Mouse (Mus musculus) embryonic facial prominence, embryonic 11.5 days (tissue): ENCODE results near the gene Coil. TPM values are rescaled to one million over a fixed set of nuclear protein-coding genes. Genes with fewer than 3 reads are reported as not detected.
A peak's percentile ranks its signal among the peaks of the same experiment; 100 is the strongest.

Experiments
- ATAC-seq: fragments of 200-750 bp; cut with Nextera tagmentation; replicated peaks from 2 replicates; pipeline ENCODE4 v1.8.0; 2017; ENCODE audit warnings: low read depth; ENCODE audit not compliant: insufficient number of reproducible peaks, low FRiP score, low TSS enrichment
- DNase-seq: peaks from one replicate; pipeline ENCODE4 v3.0.0-alpha.2; 2015; ENCODE audit warnings: low spot score
- H3K27ac ChIP-seq: fragments of 300-500 bp; sonication (generic); replicated peaks from 2 replicates; pipeline ENCODE4 v1.5.1; 2014; ENCODE audit warnings: mild to moderate bottlenecking, low read depth, low read length, control low read depth
- H3K27me3 ChIP-seq: fragments of 300-500 bp; sonication (generic); 2 replicates; pipeline ENCODE4 v1.6.1; 2014; ENCODE audit warnings: mild to moderate bottlenecking, low read length, moderate library complexity, mixed read lengths; ENCODE audit not compliant: control insufficient read depth, insufficient read depth
- H3K36me3 ChIP-seq: fragments of 300-500 bp; sonication (generic); replicated peaks from 2 replicates; pipeline ENCODE4 v1.6.1; 2014; ENCODE audit warnings: low read depth, mild to moderate bottlenecking, low read length, moderate library complexity, mixed read lengths; ENCODE audit not compliant: control insufficient read depth, insufficient read depth
- H3K4me1 ChIP-seq: fragments of 300-500 bp; sonication (generic); 2 replicates; pipeline ENCODE4 v1.6.1; 2014; ENCODE audit warnings: low read length, mixed read lengths; ENCODE audit not compliant: control insufficient read depth, insufficient read depth
- H3K4me2 ChIP-seq: fragments of 300-500 bp; sonication (generic); 2 replicates; pipeline ENCODE4 v1.6.1; 2014; ENCODE audit warnings: low read depth, mild to moderate bottlenecking, control low read depth, low read length, moderate library complexity
- H3K4me3 ChIP-seq: fragments of 300-500 bp; sonication (generic); 2 replicates; pipeline ENCODE4 v1.5.1; 2014; ENCODE audit warnings: low read depth, low read length, control low read depth
- H3K9ac ChIP-seq: fragments of 300-500 bp; sonication (generic); replicated peaks from 2 replicates; pipeline ENCODE4 v1.6.1; 2014; ENCODE audit warnings: mild to moderate bottlenecking, control low read depth, low read length
- H3K9me3 ChIP-seq: fragments of 300-500 bp; sonication (generic); replicated peaks from 2 replicates; pipeline ENCODE4 v1.6.1; 2016; ENCODE audit warnings: mild to moderate bottlenecking, low read length, inconsistent platforms, mixed read lengths; ENCODE audit not compliant: control insufficient read depth
- WGBS: fragments of 180-500 bp; shearing (Covaris S2); extraction: QIAGEN DNeasy Blood & Tissue Kit; methylation state at CpG from one replicate; pipeline ENCODE4 v1.1.7; 2014; 5-methylcytosine and 5-hydroxymethylcytosine counted together
- polyA plus RNA-seq: library from polyadenylated mRNA; unstranded; fragments of >200 nt; fragmentation: Nextera tagmentation; extraction: Ambion mirVana; gene quantifications from 2 replicates; pipeline ENCODE4 v1.2.1, GENCODE M21; 2014

The Coil gene
- polyA plus RNA-seq, 1 experiment from 2014 or later = 22.2 TPM

DNA sequence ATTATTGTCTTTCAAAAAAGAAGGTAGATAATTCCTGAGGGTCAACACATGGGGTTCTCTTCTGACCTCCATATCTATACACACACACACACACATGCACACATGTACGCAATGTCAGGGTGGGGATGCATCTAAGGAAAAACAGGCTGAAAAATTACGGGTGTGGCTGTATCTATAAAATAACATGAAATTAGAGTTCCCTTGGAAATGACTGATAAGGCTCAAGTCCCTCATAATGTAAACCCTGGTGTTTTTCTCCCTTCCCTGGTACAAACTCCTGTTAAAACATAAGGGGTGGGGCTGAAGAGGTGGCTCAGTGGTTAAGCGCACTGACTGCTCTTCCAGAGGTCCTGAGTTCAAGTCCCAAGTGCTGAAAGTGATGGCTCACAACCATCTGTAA lies 16.5 kb upstream of the Coil start:
- no peaks in the 10 kb centered on the region for H3K36me3 ChIP-seq
- H3K4me2 ChIP-seq = no peak overlapping the region
- H3K9ac ChIP-seq = no peak overlapping the region
- H3K27me3 ChIP-seq = no peaks in the 10 kb centered on the region
- no peak overlapping the region for H3K4me3 ChIP-seq
- WGBS = 90% methylated on average over 3 of the region's 3 CpGs
- no peaks in the 10 kb centered on the region for H3K4me1 ChIP-seq
- no peaks in the 10 kb centered on the region for H3K9me3 ChIP-seq
- ATAC-seq (no peak), DNase-seq (no peak)
- no peak overlapping the region for H3K27ac ChIP-seq

DNA sequence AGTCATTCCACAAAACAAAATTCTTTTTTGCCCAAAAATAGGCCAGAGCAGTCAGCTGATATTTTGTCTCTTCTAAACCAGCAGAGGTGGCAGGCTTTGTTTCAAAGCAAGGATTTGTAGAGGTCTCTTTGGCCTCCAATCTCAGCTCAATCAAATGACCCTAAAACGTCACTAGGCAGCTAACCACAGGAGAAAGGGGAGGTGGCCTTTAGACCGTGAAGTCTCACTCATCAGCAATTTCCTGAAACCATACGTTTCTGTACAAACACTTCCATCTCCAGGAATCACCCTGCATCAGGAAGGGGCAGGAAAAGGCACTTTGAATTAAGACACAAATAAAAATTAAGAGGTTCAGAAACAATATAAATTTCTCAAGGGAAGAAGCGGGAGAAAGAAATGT lies 15.2 kb upstream of the Coil start:
- 0 out of 2 replicates have a peak, but pooled peaks have one; percentile 20 for ATAC-seq
- H3K27ac ChIP-seq = 0 out of 2 replicates have a peak overlapping the region, but pooled peaks have one; percentile 22
- H3K4me3 ChIP-seq = peak overlapping the region; percentile 43
- DNase-seq = peak; percentile 71
- no peaks in the 10 kb centered on the region for H3K9me3 ChIP-seq
- peak overlapping the region; percentile 32 for H3K4me2 ChIP-seq
- no peaks in the 10 kb centered on the region for H3K36me3 ChIP-seq
- no peaks in the 10 kb centered on the region for H3K4me1 ChIP-seq
- WGBS = 2% methylated on average over 4 of the region's 4 CpGs
- H3K27me3 ChIP-seq = no peaks in the 10 kb centered on the region
- H3K9ac ChIP-seq = peak overlapping the region; percentile 58

DNA sequence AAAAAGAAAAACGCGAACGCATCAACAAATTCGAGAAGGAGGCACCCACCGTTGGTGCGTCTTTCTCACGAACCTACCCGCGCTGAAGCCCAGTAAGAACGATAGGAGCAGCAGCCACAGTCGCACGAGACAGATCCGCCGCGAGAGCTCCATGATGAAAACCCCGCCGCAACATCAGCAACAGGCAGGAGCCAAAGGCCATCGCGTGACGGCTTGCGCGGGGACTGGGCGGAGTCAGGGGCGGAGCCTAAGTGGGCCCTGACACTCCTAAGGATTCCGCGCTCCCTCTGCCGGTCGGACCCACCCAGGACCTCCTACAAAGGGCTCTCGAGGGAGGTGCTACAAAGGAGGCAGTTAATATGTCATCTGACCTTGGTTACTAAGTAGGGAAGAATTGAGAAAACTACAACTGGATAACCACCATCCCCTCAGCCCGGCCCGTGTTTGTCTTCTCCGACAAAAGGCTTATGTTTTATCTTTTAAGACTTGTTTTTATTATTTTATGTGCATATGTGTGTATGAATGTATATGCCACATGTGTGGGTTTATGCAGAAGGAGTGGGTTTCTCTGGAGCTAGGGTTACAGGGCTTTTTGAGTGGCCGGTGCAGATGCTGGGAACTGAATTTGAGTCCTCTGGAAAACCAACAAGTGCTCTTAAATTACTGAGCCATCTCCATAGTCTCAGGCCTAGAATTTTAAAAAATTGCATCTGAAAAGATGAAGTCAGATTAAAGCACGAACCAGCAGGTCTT lies 14.7 kb upstream of the Coil start, which contains the start of gene Scpep1:
Gene Scpep1 (minus strand): TSS at position 249 of the 753 bp plus-strand sequence.
- DNase-seq = peak; percentile 98

DNA sequence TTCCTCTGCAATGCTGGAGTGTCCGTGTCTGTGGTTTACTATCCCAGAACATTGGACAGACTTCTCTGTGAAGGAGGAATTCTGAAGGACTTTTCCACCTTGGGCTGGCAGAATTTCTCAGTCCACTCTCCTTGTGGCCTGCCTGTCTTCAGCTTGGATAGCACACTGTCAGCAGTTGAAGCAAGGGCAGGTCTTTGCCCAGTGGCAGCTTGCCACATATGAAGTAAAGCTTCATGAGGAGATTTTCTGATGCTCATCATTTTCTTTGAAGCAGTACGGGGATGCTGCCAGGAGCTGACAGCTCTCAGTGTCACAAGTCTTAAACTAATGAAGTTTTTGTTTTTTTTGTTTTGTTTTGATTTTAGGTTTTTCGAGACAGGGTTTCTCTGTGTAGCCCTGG lies 11.2 kb upstream of the Coil start:
- H3K4me2 ChIP-seq = no peak overlapping the region
- H3K9ac ChIP-seq = no peak overlapping the region
- H3K36me3 ChIP-seq = no peaks in the 10 kb centered on the region
- 77% methylated on average over 3 of the region's 3 CpGs for WGBS
- no peaks in the 10 kb centered on the region for H3K9me3 ChIP-seq
- ATAC-seq = no peak
- H3K4me3 ChIP-seq = no peak overlapping the region
- no peak overlapping the region for H3K27ac ChIP-seq
- H3K27me3 ChIP-seq = no peaks in the 10 kb centered on the region
- H3K4me1 ChIP-seq = no peaks in the 10 kb centered on the region
- DNase-seq = no peak

More for the DNA sequence above, 14.7 kb upstream of the Coil start, which contains the start of gene Scpep1:
- H3K9me3 ChIP-seq = no peaks in the 10 kb centered on the region
- H3K4me1 ChIP-seq = no peaks in the 10 kb centered on the region
- H3K4me3 ChIP-seq = peak within 1 kb of the TSS; percentile 43
- H3K36me3 ChIP-seq = no peaks in the 10 kb centered on the region
- 0 out of 2 replicates have a peak within 1 kb of the TSS, but pooled peaks have one; percentile 22 for H3K27ac ChIP-seq
- WGBS = 4% methylated on average over 34 of the region's 34 CpGs
- no peaks in the 10 kb centered on the region for H3K27me3 ChIP-seq
- peak within 1 kb of the TSS; percentile 58 for H3K9ac ChIP-seq
- peak within 1 kb of the TSS; percentile 32 for H3K4me2 ChIP-seq
- peak; percentile 92 for ATAC-seq

DNA sequence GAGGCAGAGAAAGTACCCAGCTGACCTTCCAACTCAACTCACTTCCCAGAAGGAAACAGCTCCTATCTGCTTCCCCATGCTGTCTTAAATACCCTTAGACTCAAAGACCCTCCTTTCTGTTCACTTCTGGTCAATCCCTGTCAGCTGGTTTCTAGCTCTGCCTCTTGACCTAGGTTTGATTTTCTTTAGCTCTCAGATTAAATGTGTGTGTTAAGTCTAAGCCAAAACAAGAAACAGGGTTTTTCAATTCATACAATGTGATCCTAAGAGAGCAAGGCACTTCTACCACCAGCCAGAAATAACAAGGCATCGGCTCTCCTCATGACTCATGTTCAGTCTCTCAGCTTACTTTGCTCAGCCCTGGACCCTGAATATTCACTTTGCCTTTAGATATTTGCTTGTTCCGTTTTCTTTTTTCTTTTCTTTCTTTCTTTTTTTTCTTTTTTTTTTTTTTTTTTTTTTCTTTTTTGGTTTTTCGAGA lies 3.1 kb upstream of the Coil start, which contains the start of gene Elobl:
Gene Elobl (minus strand): TSS at position 51 of the 481 bp plus-strand sequence.
- 92% methylated on average over 2 of the region's 3 CpGs for WGBS
- H3K9ac ChIP-seq = no peak within 1 kb of the TSS
- no peak within 1 kb of the TSS for H3K4me2 ChIP-seq
- no peaks in the 10 kb centered on the region for H3K27me3 ChIP-seq
- no peak for ATAC-seq
- no peak within 1 kb of the TSS for H3K27ac ChIP-seq
- H3K9me3 ChIP-seq = no peaks in the 10 kb centered on the region
- no peaks in the 10 kb centered on the region for H3K4me1 ChIP-seq
- H3K4me3 ChIP-seq = no peak within 1 kb of the TSS
- DNase-seq = no peak
- no peaks in the 10 kb centered on the region for H3K36me3 ChIP-seq

DNA sequence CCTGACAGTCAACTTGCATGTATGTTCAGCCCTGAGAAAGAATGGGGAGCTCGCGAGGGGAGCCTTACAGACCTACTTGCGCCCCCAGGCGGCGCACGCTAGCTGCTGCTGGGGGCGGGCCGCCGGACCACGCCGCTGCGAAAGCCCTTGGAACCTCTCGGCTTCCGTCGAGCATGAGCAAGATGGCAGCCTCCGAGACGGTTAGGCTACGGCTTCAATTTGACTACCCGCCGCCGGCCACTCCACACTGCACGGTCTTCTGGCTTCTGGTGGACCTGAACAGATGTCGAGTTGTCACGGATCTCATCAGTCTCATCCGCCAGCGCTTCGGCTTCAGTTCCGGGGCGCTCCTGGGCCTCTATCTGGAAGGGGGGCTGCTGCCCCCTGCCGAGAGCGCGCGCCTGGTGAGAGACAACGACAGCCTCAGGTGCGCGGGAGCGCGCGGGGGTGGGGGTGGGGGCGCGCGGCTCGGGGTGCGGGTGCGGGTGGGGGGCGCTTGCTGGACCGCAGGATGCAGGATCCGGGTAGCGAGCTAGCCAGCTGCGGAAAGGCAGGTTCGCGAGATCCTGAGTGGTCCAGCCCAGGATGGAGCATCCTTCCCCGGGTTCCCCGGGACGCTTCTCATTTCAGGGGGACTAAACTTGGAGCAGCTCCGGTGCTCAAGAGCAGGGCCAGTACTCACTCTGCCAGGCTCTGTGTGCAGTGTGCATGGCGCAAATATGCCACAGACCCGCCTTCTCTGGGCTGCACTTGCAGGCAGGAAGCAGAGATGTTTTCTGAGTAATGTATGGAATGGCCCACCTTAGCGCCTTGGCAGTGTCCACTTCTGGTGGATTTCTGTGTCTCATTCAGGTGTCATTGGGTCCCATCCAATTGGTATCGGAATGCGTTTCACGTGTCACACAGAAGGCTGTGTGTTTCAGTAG lies 4.0 kb downstream of the Coil start:
- Histone ChIP-seq H3K27ac (peak overlapping the region; percentile 80; the same call in 1 of the 2 replicates), H3K4me3 (peak overlapping the region; percentile 78), H3K36me3 (no peaks in the 10 kb centered on the region), H3K9ac (peak overlapping the region; percentile 85), H3K27me3 (no peaks in the 10 kb centered on the region), H3K4me2 (peak overlapping the region; percentile 74), H3K9me3 (no peaks in the 10 kb centered on the region), H3K4me1 (no peaks in the 10 kb centered on the region; the same call in 1 of the 2 replicates)
- ATAC-seq (peak; percentile 80), DNase-seq (peak; percentile 97)
- 1% methylated on average over 58 of the region's 62 CpGs for WGBS

DNA sequence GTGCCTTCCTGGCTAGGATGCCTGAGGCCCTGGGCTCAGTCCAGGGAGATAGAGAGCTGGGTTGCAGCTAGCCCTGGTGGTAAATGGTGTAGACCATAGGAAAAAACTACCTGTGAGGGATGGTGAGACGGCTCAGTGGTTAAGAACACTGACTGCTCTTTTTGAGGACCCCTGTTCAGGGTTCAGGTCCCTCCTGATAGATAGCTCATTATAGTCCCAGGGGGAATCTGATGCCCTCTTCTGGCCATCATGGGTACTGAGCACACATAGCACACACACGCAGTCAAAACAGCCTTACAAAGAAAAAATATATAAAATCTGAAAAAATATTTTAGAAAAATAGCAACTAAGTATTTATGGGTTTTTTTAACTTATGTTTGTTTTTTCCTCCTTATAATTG lies 6.3 kb downstream of the Coil start:
- Histone ChIP-seq H3K9ac (no peak overlapping the region), H3K4me2 (no peak overlapping the region), H3K9me3 (no peaks in the 10 kb centered on the region), H3K4me3 (no peak overlapping the region), H3K27me3 (no peaks in the 10 kb centered on the region), H3K27ac (no peak overlapping the region), H3K36me3 (no peaks in the 10 kb centered on the region), H3K4me1 (no peaks in the 10 kb centered on the region; the same call in 1 of the 2 replicates)
- no peak for ATAC-seq
- DNase-seq = no peak
- WGBS = 94% methylated on average over 2 of the region's 2 CpGs
